Mouse (Mus musculus) thymus, adult 2 months (tissue): Measurements from ENCODE around the gene Faap100. TPM values are rescaled to one million over a fixed set of nuclear protein-coding genes. Genes with fewer than 3 reads are reported as not detected.

Source experiments
- DNase-seq: peaks from one replicate; pipeline ENCODE4 v3.0.0; 2021
- H3K27ac ChIP-seq: fragments of 200-500 bp; 2 replicates; pipeline ENCODE4 v1.5.1; 2012; ENCODE audit warnings: low read length, control low read depth; ENCODE audit not compliant: control insufficient read depth, insufficient read depth
- H3K27me3 ChIP-seq: fragments of 200-500 bp; 2 replicates; pipeline ENCODE4 v1.6.1; 2012; ENCODE audit warnings: mild to moderate bottlenecking, low read length, moderate library complexity, mixed read lengths; ENCODE audit not compliant: control insufficient read depth, insufficient read depth
- H3K36me3 ChIP-seq: fragments of 200-500 bp; 2 replicates; pipeline ENCODE4 v1.6.1; 2012; ENCODE audit warnings: mild to moderate bottlenecking, low read length, moderate library complexity; ENCODE audit not compliant: control insufficient read depth, insufficient read depth
- H3K4me1 ChIP-seq: fragments of 200-500 bp; replicated peaks from 2 replicates; pipeline ENCODE4 v1.6.1; 2012; ENCODE audit warnings: low read length; ENCODE audit not compliant: control insufficient read depth, insufficient read depth
- H3K4me3 ChIP-seq: fragments of 200-500 bp; 2 replicates; pipeline ENCODE4 v1.5.1; 2012; ENCODE audit warnings: mild to moderate bottlenecking, low read length, control low read depth, moderate library complexity; ENCODE audit not compliant: control insufficient read depth, insufficient read depth
- CTCF ChIP-seq: fragments of 200-500 bp; IDR thresholded peaks from 2 replicates; pipeline ENCODE4 v1.5.1; 2012; ENCODE audit warnings: mild to moderate bottlenecking, control low read depth, low read length, moderate library complexity, borderline replicate concordance; ENCODE audit not compliant: control insufficient read depth, poor library complexity, insufficient read depth; ENCODE audit errors: extremely low read depth
- POLR2A ChIP-seq: fragments of 200-500 bp; IDR thresholded peaks from 2 replicates; pipeline ENCODE4 v1.6.1; 2012; ENCODE audit warnings: mild to moderate bottlenecking, low read length, control low read depth, moderate library complexity; ENCODE audit not compliant: control insufficient read depth, poor library complexity, insufficient read depth; ENCODE audit errors: extremely low read depth
- WGBS: fragments of 180-500 bp; shearing (Covaris S2); methylation state at CpG from one replicate; pipeline ENCODE4 v1.1.7; 2018; 5-methylcytosine and 5-hydroxymethylcytosine counted together
- polyA plus RNA-seq: library from polyadenylated mRNA; depleted of rRNA; stranded (reverse); fragments of >200 nt; gene quantifications from 2 replicates; pipeline ENCODE4 v1.2.3, GENCODE M21; 2012

The Faap100 gene
- polyA plus RNA-seq, 1 experiment = 64.4 TPM

- WGBS = 82% methylated on average over 1 of the region's 1 CpGs
- no peak for TF ChIP-seq CTCF
- no peak for TF ChIP-seq POLR2A
Observed at GRCm38 (mm10) chr11:120406445-120406844, 27.9 kb upstream of the Faap100 start.

GRCm38 (mm10) chr11:120405867-120406266, 27.3 kb upstream of the Faap100 start:
- H3K27me3 ChIP-seq = no peaks in the 10 kb centered on the region
- H3K4me1 ChIP-seq = no peaks in the 10 kb centered on the region
- H3K36me3 ChIP-seq = peaks cover 66% of the 10 kb centered on the region
- TF ChIP-seq CTCF = no peak
- no peak for TF ChIP-seq POLR2A
- H3K27ac ChIP-seq = no peak overlapping the region
- no peak for DNase-seq
- H3K4me3 ChIP-seq = no peak overlapping the region
- WGBS = 92% methylated on average over 3 of the region's 3 CpGs

More at GRCm38 (mm10) chr11:120406445-120406844, 27.9 kb upstream of the Faap100 start:
- Histone ChIP-seq H3K36me3 (peaks cover 70% of the 10 kb centered on the region), H3K27ac (no peak overlapping the region), H3K27me3 (no peaks in the 10 kb centered on the region), H3K4me1 (no peaks in the 10 kb centered on the region), H3K4me3 (no peak overlapping the region)
- no peak for DNase-seq

GRCm38 (mm10) chr11:120404814-120405213, 26.2 kb upstream of the Faap100 start:
- no peak for DNase-seq
- Histone ChIP-seq H3K4me1 (no peaks in the 10 kb centered on the region), H3K4me3 (no peak overlapping the region), H3K27ac (no peak overlapping the region), H3K27me3 (no peaks in the 10 kb centered on the region), H3K36me3 (peaks cover 64% of the 10 kb centered on the region)
- 90% methylated on average over 1 of the region's 1 CpGs for WGBS
- no peak for TF ChIP-seq CTCF
- TF ChIP-seq POLR2A = no peak

- no peak for TF ChIP-seq POLR2A
- TF ChIP-seq CTCF = no peak
- Histone ChIP-seq H3K4me3 (no peak overlapping the region), H3K4me1 (no peaks in the 10 kb centered on the region), H3K27me3 (no peaks in the 10 kb centered on the region), H3K36me3 (peaks cover 44% of the 10 kb centered on the region), H3K27ac (no peak overlapping the region)
- no peak for DNase-seq
- WGBS = 93% methylated on average over 2 of the region's 2 CpGs
Observed at GRCm38 (mm10) chr11:120399319-120399718, 20.8 kb upstream of the Faap100 start.

- Histone ChIP-seq H3K27me3 (no peaks in the 10 kb centered on the region), H3K27ac (no peak overlapping the region), H3K36me3 (peaks cover 30% of the 10 kb centered on the region), H3K4me1 (no peaks in the 10 kb centered on the region), H3K4me3 (no peak overlapping the region)
- WGBS = 95% methylated on average over 2 of the region's 2 CpGs
- TF ChIP-seq CTCF = no peak
- TF ChIP-seq POLR2A = no peak
- DNase-seq = no peak
Observed at GRCm38 (mm10) chr11:120397602-120398001, 19.0 kb upstream of the Faap100 start.

GRCm38 (mm10) chr11:120395661-120396060, 17.1 kb upstream of the Faap100 start:
- DNase-seq = no peak
- no peak for TF ChIP-seq POLR2A
- TF ChIP-seq CTCF = no peak
- 95% methylated on average over 4 of the region's 4 CpGs for WGBS
- no peak overlapping the region for H3K4me3 ChIP-seq
- no peak overlapping the region for H3K27ac ChIP-seq
- no peaks in the 10 kb centered on the region for H3K4me1 ChIP-seq
- no peaks in the 10 kb centered on the region for H3K27me3 ChIP-seq
- H3K36me3 ChIP-seq = peaks cover 22% of the 10 kb centered on the region

- DNase-seq = no peak
- TF ChIP-seq POLR2A (no peak), CTCF (no peak)
- no peak overlapping the region for H3K27ac ChIP-seq
- H3K4me3 ChIP-seq = no peak overlapping the region
- no peaks in the 10 kb centered on the region for H3K27me3 ChIP-seq
- WGBS = 97% methylated on average over 9 of the region's 9 CpGs
- peaks cover 23% of the 10 kb centered on the region for H3K36me3 ChIP-seq
- H3K4me1 ChIP-seq = no peaks in the 10 kb centered on the region
Observed at GRCm38 (mm10) chr11:120388580-120388979, 10.0 kb upstream of the Faap100 start.
